Mouse (Mus musculus) erythroid progenitor cell, adult 5-6 weeks (primary cell): Measurements from ENCODE around the gene F2rl2. TPM values are rescaled to one million over a fixed set of nuclear protein-coding genes. Genes with fewer than 3 reads are reported as not detected.

Experiments used
- ATAC-seq: replicated peaks from 2 replicates; pipeline ENCODE4 v1.8.0; 2016; ENCODE audit warnings: moderate number of reproducible peaks, mild to moderate bottlenecking, moderate TSS enrichment, inconsistent platforms; ENCODE audit not compliant: poor library complexity, low FRiP score, severe bottlenecking
- total RNA-seq, 2 experiments: library from RNA; stranded (forward) in 1 of 2; stranded (reverse) in 1 of 2; fragments of 150-400 nt in 1 of 2; fragments of 186-747, 209-891 nt in 1 of 2; gene quantifications; 2 replicates each; pipeline versions ENCODE4 v1.2.3 to v1.2.4; 2015 to 2017; ENCODE audit warnings: low replicate concordance in 2 of 2

Gene F2rl2
- total RNA-seq, 2 experiments from 2014 or later: 0.15 to 2.1 TPM

- no peak for ATAC-seq
Observed at GRCm38 (mm10) chr13:95696120-95696653, 466 bp upstream of the F2rl2 start.

GRCm38 (mm10) chr13:95697874-95698273, 1.2 kb downstream of the F2rl2 start:
- ATAC-seq: no peak

DNA sequence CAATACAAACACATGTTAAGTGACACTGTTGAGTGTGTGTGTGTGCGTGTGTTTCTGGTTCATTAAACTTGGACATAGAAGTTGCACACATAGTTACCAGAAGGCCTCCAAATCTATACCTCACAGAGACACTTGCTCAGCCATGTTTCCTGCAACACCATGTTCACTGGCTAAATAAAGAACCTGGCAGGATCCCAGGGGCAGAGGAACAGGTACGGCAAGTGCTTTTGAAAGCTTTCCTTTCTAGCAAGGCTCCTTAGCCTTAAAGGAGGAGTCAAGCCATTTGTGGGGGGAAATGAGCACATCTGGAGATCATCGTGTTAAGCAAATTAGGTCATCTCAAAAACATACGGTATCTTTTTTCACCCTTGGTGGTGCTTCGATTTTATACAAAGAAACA, 6.7 kb downstream of the F2rl2 start:
- ATAC-seq: no peak

DNA sequence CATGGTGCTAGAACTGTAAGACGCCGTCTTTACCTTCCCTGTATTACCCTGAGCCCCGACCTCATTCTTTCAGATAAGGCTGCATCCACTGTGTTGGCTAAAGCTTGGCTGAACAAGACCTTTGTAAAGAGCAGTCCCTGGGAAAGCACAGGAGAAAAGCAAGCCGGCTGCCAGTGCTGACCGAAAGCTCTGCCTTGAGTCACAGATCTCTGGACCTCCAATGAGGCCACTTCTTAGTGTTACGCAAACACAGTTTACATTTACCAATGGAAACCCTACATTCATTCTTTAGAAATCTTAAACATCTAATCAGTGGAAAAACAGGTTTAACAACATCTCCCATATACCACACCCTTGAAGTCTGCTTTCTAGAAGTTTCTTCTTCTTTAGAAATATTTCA, 8.9 kb downstream of the F2rl2 start:
- no peak for ATAC-seq

DNA sequence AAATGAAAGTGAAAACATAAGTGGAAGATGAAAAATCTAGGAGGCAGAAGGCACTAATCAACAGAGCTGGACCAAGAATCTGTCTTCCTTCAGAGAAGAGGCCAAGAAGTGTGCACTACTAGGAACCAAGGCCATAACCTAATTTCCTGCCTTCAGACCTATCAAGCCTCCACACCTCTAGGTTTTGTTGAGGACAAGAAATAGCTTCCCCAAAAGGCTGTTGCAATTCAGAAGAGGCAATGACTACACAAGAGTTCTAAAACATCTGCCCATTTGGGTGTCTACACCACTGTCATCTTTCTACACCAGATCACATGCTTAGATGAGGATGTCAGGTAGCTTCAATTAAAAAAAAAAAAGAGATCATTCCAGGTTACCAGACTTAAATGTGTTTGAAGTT, 15.4 kb downstream of the F2rl2 start:
- ATAC-seq: no peak

DNA sequence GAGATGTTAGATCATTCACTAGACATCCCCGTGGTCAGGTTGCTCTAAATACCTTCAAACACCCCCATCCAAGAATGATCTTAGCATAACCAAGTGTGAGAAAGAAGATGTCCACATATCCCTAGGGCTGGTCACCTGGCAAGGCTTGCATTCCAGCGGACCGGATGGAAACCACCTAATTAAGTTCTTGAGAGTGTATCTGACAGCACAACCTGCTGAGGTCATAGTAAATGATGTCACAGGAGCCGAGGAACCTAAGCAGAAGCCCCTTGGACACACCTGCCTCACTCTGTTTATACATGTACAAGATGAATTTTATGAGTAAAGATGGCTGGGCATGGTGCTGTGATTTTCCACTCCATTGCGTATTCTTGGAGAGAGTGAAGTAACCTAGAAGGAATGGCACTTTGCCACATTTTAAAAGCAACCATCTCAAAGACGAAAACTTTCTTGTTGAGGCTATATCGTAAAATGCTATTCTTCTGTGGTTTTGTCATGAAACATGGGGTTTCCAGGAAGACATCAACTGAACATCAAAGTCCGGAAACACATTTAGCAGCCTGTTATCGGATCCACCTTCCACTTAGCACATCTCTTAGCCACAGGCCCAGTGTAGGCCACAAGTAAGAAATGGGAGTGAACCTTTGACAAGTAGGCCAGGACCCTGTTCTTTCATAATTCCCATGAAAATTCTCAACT, 16.1 kb downstream of the F2rl2 start:
- no peak for ATAC-seq

- no peak for ATAC-seq
Observed at GRCm38 (mm10) chr13:95714271-95714975, 17.8 kb downstream of the F2rl2 start.

DNA sequence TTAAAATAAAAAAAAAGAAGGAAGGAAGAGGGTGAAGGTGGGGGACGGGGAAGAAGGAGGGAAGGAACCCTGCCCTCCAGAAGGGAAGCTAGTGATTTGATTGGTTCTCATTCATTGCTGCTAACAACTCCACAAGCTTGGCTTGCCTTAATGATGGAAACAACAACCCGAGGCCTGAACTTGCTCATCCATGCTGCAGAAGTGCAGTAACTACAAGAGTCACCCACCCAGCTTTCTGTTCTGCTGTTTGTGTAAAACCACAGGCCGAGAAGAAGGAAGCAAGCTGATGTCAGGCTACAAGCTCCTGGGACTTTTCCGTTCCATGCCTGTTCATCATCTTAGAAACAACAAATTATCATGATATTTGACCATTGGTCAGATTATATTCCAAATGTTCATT, 18.7 kb downstream of the F2rl2 start:
- no peak for ATAC-seq

DNA sequence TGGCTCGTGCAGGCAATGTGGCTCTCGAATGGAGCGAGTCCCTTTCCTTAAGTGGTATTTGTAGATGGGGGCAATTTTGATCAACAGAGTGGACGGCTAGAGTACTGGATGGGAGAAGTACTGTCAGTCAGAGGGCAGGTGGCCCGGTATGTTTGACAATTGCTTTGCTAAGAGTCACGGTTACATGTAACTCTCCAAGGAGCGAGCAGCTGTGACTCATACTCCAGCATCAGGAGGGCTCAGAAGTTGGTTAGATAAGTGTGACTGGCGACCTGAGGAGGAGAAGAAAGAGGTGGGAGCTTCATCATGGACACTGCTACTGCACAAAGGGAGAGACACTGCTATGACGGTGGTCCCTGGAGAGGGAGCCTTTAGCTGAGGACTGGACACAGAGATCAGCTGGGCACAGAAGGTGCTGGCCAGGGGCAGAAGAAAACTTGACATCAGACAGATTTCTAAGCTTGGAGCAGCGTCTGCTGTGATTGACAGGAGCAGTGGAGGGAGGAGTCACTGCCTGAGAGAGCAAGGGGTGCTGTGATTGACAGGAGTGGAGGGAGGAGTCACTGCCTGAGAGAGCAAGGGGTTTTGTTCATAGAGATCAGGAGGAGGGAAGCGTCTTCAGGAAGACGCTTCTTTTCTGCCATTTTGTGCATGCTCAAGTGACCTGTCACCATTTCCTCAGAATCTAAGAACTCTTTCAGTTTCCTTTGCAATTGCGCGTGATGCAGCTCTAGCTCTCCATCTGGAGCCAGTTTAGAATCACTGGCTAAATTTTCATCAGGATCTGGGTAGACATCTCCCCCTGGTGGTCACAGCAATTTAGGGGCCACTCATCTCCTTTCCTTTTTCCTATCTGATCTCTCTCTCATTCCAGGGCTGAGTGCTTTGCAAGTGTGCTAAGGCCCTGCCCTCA, 22.9 kb downstream of the F2rl2 start:
- ATAC-seq: peak; percentile 92

DNA sequence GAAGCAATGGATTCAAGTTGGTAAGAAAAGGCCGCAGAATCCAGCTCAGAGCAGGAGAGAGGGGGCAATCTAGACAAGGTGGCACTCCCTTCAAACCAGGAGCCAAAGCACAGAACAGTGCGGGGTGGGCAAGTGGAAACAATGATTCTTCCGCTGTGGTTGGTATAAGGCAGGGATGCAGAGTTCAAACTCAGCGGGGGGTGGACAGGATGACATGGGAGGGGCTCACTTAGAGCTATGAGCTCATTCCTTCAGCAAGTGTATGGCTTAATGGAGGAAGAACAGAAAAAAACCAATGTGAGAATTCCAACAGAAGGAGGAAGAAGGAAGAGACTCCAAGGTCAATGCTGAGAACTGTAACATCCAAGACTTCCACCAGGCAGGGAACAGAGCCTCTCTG, 33.8 kb downstream of the F2rl2 start:
- no peak for ATAC-seq

- no peak for ATAC-seq
Observed at GRCm38 (mm10) chr13:95739651-95740050, 43.0 kb downstream of the F2rl2 start.

GRCm38 (mm10) chr13:95741813-95742689, 45.4 kb downstream of the F2rl2 start:
- ATAC-seq: no peak

DNA sequence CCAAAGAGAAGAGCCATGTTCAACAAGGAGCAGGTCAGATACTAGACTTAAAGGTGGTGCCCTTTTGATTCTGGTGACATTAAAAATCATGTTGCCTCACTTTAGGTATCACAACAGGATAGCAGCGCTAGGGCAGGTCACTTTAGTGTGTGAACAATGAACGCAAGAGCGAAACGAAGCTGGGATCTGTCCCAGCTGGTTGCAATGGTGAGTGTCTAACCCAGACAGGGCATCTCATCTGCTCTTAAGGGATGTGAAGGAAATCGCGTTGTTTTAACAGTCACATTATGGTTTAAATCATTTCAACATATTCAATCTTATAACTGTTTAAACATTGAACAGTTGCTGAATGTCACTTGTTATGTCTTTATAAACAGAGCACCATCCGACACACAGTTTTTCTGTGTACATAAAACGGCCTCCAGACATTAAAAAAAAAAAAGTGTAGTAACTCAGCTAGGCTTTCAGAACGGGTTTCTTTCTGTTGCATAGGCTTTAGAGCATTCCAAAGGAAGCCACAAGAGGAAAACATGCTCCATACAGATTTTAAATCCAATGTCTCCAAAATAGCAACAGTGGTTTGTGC, 46.3 kb downstream of the F2rl2 start:
- ATAC-seq: no peak

GRCm38 (mm10) chr13:95745451-95745850, 48.8 kb downstream of the F2rl2 start:
- no peak for ATAC-seq

DNA sequence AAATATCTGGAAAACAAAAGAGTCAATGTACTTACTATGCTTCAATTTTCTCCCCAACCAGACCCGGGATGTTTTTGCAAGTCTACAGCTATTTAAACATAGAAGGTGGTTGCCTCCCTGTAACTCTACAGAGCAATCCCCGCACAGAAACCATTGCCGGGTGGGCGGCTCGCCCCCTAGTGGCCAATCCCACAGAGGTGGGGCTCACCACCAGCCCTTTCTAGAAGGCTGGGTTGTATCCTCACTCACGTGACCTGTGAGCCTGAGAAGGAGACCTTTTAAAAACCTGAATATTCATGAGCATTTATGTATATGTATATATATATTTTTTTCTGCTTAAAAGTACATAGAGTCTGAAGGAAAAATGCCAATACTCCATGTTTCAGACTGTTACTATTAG, 49.9 kb downstream of the F2rl2 start:
- ATAC-seq: peak; percentile 72

- no peak for ATAC-seq
Observed at GRCm38 (mm10) chr13:95747101-95747500, 50.4 kb downstream of the F2rl2 start.

GRCm38 (mm10) chr13:95747541-95747940, 50.9 kb downstream of the F2rl2 start:
- no peak for ATAC-seq
